Mouse (Mus musculus): ENCODE results near the gene 1810043G02Rik.
"Not testable (repeated sequence)": the region's sequence is repeated elsewhere in the genome, so short reads cannot be mapped to it uniquely, and the experiment has no call there.

The 1810043G02Rik gene

GRCm38 (mm10) chr10:78005791-78006438, 27.6 kb downstream of the 1810043G02Rik start:
- DNase-seq = no peak

DNA sequence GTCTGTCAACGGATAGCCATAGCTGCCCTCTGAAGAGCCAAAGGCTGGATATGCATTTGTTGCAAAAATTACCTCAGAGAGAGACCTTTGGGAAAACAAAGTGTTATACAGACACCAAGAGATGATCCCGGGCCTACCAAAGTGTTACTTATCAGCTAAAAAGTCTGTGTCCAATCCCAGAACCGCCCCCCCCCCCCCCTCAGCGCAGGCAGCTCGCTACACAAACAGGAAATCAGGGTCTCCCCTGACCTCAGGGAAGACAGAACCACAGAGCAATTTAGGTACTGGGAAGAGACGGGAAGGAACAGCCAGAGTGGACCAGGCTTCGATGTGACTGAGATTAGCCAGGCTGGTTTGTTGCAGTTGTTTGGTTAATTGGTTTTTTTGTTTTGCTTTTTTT, 28.9 kb downstream of the 1810043G02Rik start:
- no peak for DNase-seq

- no peak for DNase-seq
Measured at GRCm38 (mm10) chr10:78008169-78008568, 29.8 kb downstream of the 1810043G02Rik start.

DNA sequence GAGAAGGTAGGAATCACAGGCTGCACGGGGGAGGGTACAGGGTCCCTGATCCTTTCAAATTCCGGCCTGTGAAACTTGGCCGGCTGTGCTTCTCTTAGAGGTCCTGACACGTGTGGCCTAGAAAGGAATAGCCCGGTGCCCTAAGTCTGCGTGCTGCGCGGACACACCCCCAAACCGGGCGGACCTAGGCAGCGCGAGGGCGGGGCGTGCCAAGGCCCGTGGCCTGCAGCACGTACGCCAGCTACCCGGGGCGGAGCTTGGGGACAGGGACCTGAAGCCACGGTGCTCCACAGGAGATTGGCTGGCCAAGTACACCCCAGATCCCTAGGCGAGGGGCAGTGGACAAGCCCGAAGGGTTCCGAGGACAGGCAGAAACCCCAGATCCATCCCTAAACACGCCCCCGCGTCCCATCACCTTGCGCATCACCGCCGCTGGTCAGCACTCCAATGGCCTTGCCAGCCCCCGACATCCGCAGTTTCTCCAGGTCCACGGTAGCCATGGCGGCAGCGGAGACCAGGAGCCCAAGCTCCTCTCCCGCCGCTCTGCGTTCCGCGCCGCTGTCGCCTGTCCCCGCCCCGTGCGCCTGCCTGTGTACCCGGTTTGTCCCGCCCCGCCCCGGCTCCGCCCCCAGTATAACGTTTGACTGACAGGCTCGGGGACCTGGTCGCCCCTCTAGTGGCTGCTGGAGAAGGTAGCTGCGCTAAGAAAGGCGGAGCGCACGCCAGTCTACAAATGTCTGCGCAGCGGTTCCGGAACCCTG, 31.0 kb downstream of the 1810043G02Rik start:
- DNase-seq = peak; percentile 97

- no peak for DNase-seq
Measured at GRCm38 (mm10) chr10:78009945-78010293, 31.6 kb downstream of the 1810043G02Rik start, which contains the start of gene Pfkl. Pfkl (minus strand) TSS chr10:78010083.

DNA sequence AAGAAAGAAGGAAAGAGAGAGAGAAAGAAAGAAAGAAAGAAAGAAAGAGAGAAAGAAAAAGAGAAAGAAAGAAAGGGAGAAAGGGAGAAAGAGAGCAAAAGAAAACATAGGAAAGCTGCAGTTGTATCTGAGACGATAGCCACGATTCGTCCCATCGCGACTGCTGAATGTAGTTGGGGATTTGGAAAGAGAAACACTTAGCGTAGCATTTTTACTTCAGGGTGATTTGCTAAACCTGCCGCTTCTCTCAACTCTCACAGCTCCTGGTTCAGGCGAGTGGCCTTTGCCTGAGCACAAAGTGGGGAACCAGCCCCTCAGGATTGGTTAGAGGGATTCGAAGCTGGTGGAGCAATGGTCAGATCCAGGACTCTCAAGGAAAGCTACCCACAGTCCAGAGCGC, 32.0 kb downstream of the 1810043G02Rik start:
- no peak for DNase-seq

DNA sequence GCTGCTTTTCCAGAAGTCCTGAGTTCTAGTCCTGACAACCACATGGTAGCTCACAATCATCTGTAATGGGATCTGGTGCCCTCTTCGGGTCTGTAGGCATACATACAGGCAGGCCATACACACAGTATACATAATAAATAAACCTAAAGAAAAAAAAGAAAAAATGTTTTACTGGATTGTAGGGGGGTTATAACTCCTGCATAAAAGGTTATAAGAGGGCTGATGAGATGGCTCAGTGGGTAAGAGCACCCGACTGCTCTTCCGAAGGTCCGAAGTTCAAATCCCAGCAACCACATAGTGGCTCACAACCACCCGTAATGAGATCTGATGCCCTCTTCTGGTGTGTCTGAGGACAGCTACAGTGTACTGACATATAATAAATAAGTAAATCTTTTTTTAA, 32.8 kb downstream of the 1810043G02Rik start:
- not testable (repeated sequence) for DNase-seq

GRCm38 (mm10) chr10:78012661-78013495, 34.6 kb downstream of the 1810043G02Rik start:
- DNase-seq = no peak

- DNase-seq = no peak
Measured at GRCm38 (mm10) chr10:78015489-78015888, 37.2 kb downstream of the 1810043G02Rik start.

DNA sequence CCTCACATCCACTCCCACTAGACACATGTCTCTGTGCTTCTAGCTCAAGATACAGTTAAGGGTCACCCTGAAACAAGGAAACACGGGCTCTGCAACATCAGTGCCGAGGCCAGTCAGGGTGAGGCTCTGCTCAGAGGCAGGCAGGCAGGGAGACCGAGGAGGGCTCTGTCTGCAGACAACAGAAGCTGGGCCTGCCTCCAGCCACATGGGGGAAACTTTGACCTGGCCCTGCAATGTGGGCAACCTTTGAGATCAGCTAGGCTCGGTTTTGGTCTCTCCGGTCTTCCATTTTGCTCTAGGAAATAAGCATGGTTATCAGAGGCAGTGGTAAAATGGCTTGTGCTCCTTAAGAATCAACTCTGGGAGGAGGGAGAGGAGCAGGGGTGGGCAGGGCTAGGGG, 38.0 kb downstream of the 1810043G02Rik start:
- DNase-seq = peak; percentile 39

DNA sequence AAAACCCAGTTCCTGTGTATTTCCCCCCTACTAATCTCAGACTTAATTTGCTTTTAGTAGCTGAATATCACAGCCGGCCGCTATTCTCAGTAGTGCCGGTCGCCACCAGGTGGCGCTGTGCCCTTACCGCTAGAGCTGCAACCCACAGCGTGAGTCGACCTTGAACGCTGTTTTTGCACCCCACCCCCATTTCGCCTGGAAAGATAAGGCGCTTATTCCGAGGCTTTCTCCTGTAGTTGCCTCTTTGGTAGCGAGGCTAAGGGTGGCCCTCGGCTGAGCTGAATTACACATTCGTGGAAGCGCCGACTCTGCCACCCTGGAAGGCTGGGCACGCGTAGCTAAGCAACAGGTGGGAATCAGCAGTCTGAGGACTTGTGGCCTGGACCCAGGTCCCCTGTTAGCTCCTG, 40.5 kb downstream of the 1810043G02Rik start:
- DNase-seq = peak; percentile 82

DNA sequence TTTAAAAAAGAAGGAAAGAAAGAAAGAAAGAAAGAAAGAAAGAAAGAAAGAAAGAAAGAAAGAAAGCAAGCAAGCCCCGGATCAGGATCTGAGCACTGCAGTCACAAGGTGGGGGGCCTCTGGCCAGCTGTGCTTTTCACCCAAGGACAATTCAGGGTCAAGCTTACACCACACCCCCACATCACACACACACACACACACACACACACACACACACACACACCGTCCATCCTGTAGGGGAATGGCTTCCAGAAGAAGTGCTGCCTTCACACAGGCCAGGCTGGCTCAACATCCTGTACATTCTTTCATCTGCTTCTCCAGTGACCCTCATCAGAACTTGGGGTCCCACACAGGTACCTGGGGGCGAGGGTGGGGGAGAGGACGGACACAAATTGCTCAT, 41.0 kb downstream of the 1810043G02Rik start:
- no peak for DNase-seq

GRCm38 (mm10) chr10:78019984-78020383, 41.7 kb downstream of the 1810043G02Rik start:
- not testable (repeated sequence) for DNase-seq

- DNase-seq = not testable (repeated sequence)
Measured at GRCm38 (mm10) chr10:78025453-78025852, 47.1 kb downstream of the 1810043G02Rik start.

DNA sequence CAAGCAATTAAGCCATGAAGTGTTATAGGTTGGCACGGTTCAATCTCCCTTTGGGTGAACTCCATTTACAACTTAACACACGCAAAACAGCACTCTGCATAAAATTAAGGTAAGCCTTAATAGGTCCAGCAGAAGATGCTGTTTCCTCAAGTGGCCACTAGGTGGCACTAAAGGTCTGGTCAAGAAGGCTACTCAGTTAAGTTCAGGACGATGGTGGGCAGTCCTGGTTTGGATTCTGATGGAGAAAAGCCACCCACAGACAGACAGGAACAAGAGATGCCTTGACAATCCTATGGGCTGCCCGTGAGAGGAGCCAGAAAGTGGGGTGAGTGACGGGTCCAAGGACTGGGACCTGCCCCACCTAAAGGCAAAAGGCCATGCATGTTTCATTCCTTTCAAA, 49.8 kb downstream of the 1810043G02Rik start:
- DNase-seq = peak; percentile 72

DNA sequence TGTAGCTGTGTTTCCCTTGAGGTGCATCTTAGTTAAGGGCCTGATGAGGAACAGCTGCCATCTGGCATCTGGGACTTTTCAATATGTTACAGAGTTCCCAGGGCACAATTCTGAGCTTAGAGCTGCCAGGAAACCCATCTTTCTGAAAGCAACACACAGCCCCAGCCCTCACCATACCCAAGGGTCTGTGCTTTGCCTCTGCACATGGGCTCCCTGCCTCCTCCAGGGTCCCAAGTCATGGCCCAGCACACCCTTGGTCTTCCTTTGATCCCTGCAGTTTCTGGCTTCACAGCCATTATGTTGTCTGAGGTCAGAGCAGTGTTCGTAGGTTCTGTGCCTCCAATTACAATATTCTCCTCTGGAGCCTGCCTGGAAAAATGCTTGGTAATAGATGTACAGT, 50.8 kb downstream of the 1810043G02Rik start:
- no peak for DNase-seq

DNA sequence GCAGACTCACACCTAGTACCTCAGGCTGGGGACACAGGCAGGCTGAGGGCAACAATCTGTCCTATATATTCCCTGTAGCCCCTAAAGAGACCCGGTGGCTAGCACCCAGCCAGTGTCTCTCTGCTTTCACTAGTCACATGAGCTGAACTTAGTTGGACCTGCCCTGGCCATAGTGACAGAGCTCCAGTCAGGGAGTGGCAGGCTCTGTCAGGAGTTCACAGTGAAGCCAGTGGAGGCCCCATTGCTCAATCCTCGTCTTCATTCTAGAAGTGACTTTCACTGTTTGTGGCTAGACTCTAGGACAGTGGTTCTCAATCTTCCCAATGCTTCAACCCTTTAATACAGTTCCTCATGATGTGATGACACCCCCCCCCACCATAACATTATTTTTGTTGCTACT, 53.7 kb downstream of the 1810043G02Rik start:
- no peak for DNase-seq

Measured in kidney, adult 18-20 months (tissue).